Mouse (Mus musculus): ENCODE data around the gene Itch.

DNA sequence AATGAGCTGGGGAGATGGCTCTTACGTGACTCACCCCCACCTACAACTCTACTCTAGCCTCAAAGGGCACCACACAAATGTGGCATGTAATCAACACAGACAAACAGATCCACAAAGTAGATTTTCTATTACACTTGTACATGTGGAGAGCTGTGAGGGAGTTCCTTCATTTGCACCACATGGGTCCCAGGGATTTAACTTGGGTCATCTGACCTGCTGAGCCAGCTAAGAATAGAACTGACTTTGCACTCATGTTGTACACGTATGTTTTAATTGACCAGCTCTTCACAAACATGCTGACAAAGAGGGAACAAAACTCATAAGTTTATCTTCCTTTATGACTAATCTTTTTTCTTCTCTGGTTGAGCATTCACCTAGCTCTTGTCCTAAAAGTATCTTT is 89.8 kb downstream of the Itch start:
- TF ChIP-seq CTCF (IDR thresholded peaks at IDR 0.05; ENCODE audit: borderline replicate concordance, insufficient read depth, low read length) (no peak), POLR2A (IDR thresholded peaks at IDR 0.05; ENCODE audit: low read depth, low read length) (no peak)

All from embryonic fibroblast, embryonic 13.5 days (primary cell).